15 mouse cellular contexts compared by ENCODE assay signal in the genomic region with DNA sequence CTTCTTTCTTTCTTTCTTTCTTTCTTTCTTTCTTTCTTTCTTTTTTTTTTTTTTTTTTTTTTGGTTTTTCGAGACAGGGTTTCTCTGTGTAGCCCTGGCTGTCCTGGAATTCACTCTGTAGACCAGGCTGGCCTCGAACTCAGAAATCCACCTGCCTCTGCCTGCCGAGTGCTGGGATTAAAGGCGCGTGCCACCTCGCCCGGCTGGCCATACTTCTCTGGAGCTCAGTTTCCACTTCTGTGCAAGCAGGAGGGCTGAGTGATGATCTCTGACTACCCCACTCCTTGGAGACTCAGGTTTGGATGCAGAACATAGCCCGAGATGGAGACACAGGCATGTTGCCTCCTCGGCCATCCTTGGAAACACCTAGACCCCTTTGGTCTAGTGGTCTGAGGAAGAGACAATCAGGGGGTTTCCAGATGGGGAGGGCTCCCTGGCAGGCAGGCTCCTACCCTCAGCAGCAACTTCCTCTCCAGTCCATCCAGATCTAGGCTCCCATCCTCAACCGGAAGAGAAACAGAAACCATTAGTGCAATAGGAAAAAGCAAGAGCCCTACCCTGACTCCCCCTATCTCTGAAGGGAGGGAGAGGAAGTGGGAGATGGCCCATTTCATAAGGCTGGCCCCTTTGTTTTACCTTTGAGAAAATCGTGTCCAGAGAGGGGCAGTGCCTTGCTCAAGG. TPM values are rescaled to one million over a fixed set of nuclear protein-coding genes. Genes with fewer than 3 reads are reported as not detected.
DNase-seq lines count a peak whose midpoint lies in the region; ATAC-seq and TF ChIP-seq lines count a peak whose summit lies in the region.
"Had no signal": no experiment of that assay in that cellular context is flagged by ENCODE, and none has a peak within 500 bp of the region (broad histone marks: within the 10 kb centered on the region; RNA-seq: fewer than 3 reads in every experiment).

No protein-coding gene starts in this region.

- H3K4me3 ChIP-seq in kidney, adult 2 months (ENCODE audit: insufficient read depth, low read depth, low read length) = no peak overlapping the region
- no peak overlapping the region for H3K4me3 ChIP-seq in liver, embryonic 16.5 days (ENCODE audit: low read depth, low read length)
- H3K4me3 ChIP-seq in thymus, adult 2 months (ENCODE audit: control insufficient read depth, insufficient read depth, low read length) = no peak overlapping the region
- H3K4me3 ChIP-seq: embryonic facial prominence, embryonic 13.5 days; heart, embryonic 13.5 days; layer of hippocampus, adult 2 months; limb, embryonic 12.5 days had no signal

- H3K4me2 ChIP-seq in liver, embryonic 16.5 days (ENCODE audit: low read depth, low read length) = no peak overlapping the region
- H3K4me2 ChIP-seq: embryonic facial prominence, embryonic 13.5 days; heart, embryonic 13.5 days; limb, embryonic 12.5 days; midbrain, embryonic 11.5 days had no signal

- H3K4me1 ChIP-seq in kidney, adult 2 months (ENCODE audit: control insufficient read depth, insufficient read depth, low read length) = no peaks in the 10 kb centered on the region
- H3K4me1 ChIP-seq in liver, embryonic 16.5 days (ENCODE audit: control insufficient read depth, low read depth, low read length) = peaks cover 14% of the 10 kb centered on the region
- peaks cover 37% of the 10 kb centered on the region for H3K4me1 ChIP-seq in thymus, adult 2 months (replicated peaks; ENCODE audit: control insufficient read depth, insufficient read depth, low read length)
- H3K4me1 ChIP-seq: embryonic facial prominence, embryonic 13.5 days; heart, embryonic 13.5 days; limb, embryonic 12.5 days had no signal

- TF ChIP-seq CTCF in kidney, adult 2 months (conservative IDR thresholded peaks at IDR 0.05; ENCODE audit: insufficient read depth, insufficient read length, low read depth, low read length) = no peak
- no peak for TF ChIP-seq CTCF in thymus, adult 2 months (IDR thresholded peaks at IDR 0.05; ENCODE audit: borderline replicate concordance, control insufficient read depth, extremely low read depth, insufficient read depth, low read length, poor library complexity)

- DNase-seq in kidney, adult 2 months = no peak
- no peak for DNase-seq in kidney, adult 18-20 months
- DNase-seq in T-cell, adult 2 months (ENCODE audit: low spot score) = peak; percentile 43
- peak; percentile 36 for DNase-seq in thymus, adult 2 months
- DNase-seq in left cerebral cortex, postnatal 25 days (ENCODE audit: low spot score in 2 of 2) = no peak
- no peak for DNase-seq in layer of hippocampus, adult 11-12 months (ENCODE audit: low spot score)
- no peak for DNase-seq in layer of hippocampus, postnatal 10 days (ENCODE audit: low spot score in 2 of 2)

- intact Hi-C loops in left cerebral cortex, postnatal 25 days (cut with DNase I) = no loop called here

- H3K36me3 ChIP-seq in kidney, adult 2 months (ENCODE audit: control insufficient read depth, insufficient read depth, low read length) = no peaks in the 10 kb centered on the region
- no peaks in the 10 kb centered on the region for H3K36me3 ChIP-seq in liver, embryonic 16.5 days (ENCODE audit: control insufficient read depth, insufficient read depth)
- no peaks in the 10 kb centered on the region for H3K36me3 ChIP-seq in thymus, adult 2 months (ENCODE audit: control insufficient read depth, insufficient read depth, low read length)
- H3K36me3 ChIP-seq: embryonic facial prominence, embryonic 13.5 days; heart, embryonic 13.5 days; limb, embryonic 12.5 days had no signal

- no peak for ATAC-seq in liver, embryonic 16.5 days (ENCODE audit: low read depth)
- ATAC-seq: forebrain, embryonic 16.5 days had no signal

- no peak for TF ChIP-seq POLR2A in kidney, adult 2 months (IDR thresholded peaks at IDR 0.05; ENCODE audit: low read depth, low read length)
- TF ChIP-seq POLR2A in thymus, adult 2 months (IDR thresholded peaks at IDR 0.05; ENCODE audit: control insufficient read depth, extremely low read depth, insufficient read depth, low read length, poor library complexity) = no peak

- H3K27ac ChIP-seq in kidney, adult 2 months (ENCODE audit: insufficient read depth, low read depth, low read length) = peak overlapping the region; percentile 42; the same call in 1 of the 2 replicates
- peak overlapping the region; percentile 48 for H3K27ac ChIP-seq in liver, embryonic 16.5 days (ENCODE audit: low read length)
- H3K27ac ChIP-seq in thymus, adult 2 months (ENCODE audit: control insufficient read depth, insufficient read depth, low read length) = peak overlapping the region; percentile 19
- H3K27ac ChIP-seq: embryonic facial prominence, embryonic 13.5 days; heart, embryonic 13.5 days; layer of hippocampus, adult 2 months; limb, embryonic 12.5 days had no signal

- no peak overlapping the region for H3K9ac ChIP-seq in liver, embryonic 16.5 days (ENCODE audit: low read depth, low read length)
- H3K9ac ChIP-seq: embryonic facial prominence, embryonic 13.5 days; heart, embryonic 13.5 days; limb, embryonic 12.5 days had no signal

- WGBS in kidney, adult 2 months = 79% methylated on average over 10 of the region's 11 CpGs
- WGBS in liver, embryonic 16.5 days (ENCODE audit: insufficient replicate concordance) = 53% methylated on average over 10 of the region's 11 CpGs
- 37% methylated on average over 11 of the region's 11 CpGs for WGBS in thymus, adult 2 months

- no peaks in the 10 kb centered on the region for H3K27me3 ChIP-seq in kidney, adult 2 months (replicated peaks; ENCODE audit: control insufficient read depth, insufficient read depth, low read length)
- H3K27me3 ChIP-seq in liver, embryonic 16.5 days (ENCODE audit: control insufficient read depth, insufficient read depth, low read depth, low read length) = no peaks in the 10 kb centered on the region
- no peaks in the 10 kb centered on the region for H3K27me3 ChIP-seq in thymus, adult 2 months (ENCODE audit: control insufficient read depth, insufficient read depth, low read length)
- H3K27me3 ChIP-seq: embryonic facial prominence, embryonic 13.5 days; heart, embryonic 13.5 days; limb, embryonic 12.5 days had no signal

- H3K9me3 ChIP-seq in liver, embryonic 16.5 days (replicated peaks; ENCODE audit: control insufficient read depth, low read length) = no peaks in the 10 kb centered on the region
- H3K9me3 ChIP-seq: embryonic facial prominence, embryonic 13.5 days; heart, embryonic 13.5 days had no signal

RNA-seq across cellular contexts. Expression of a gene that starts 15.9 kb away (rescaled TPM):
- 0.06 and 0.16 TPM in 2 replicates for polyA plus RNA-seq in kidney, adult 2 months (2012; rRNA removed)
- 0.06 TPM in 1 of 2 replicates, not detected in the other for polyA plus RNA-seq in liver, embryonic 16.5 days (2015; fragmentation: Nextera tagmentation; extraction: Ambion mirVana)
- polyA plus RNA-seq in thymus, adult 2 months (2012; rRNA removed) = 0.15 TPM in 1 of 2 replicates, not detected in the other
- 1 to 10 TPM; 2.8 to 3.7 TPM for total RNA-seq in left cerebral cortex, postnatal 25 days (2021)
- total RNA-seq in layer of hippocampus, postnatal 10 days (2021) = 1 to 10 TPM; 1.5 to 2.0 TPM
- polyA plus RNA-seq: embryonic facial prominence, embryonic 13.5 days; heart, embryonic 13.5 days; intestine, embryonic 16.5 days; limb, embryonic 12.5 days; midbrain, embryonic 11.5 days had no signal

RNA-seq across cellular contexts. Expression of a gene that starts 43.9 kb away (rescaled TPM):
- polyA plus RNA-seq in kidney, adult 2 months (2012; rRNA removed) = 9.8 and 10.4 TPM in 2 replicates
- polyA plus RNA-seq in liver, embryonic 16.5 days (2015; fragmentation: Nextera tagmentation; extraction: Ambion mirVana) = 23.1 and 24.5 TPM in 2 replicates
- polyA plus RNA-seq in thymus, adult 2 months (2012; rRNA removed) = 37.9 and 38.8 TPM in 2 replicates
- 10 to 100 TPM; 13.3 to 17.0 TPM for total RNA-seq in left cerebral cortex, postnatal 25 days (2021)
- total RNA-seq in layer of hippocampus, postnatal 10 days (2021) = 1 to 10 TPM; 5.6 to 8.4 TPM

RNA-seq across cellular contexts. Expression of a gene that starts 51.0 kb away (rescaled TPM):
- polyA plus RNA-seq in kidney, adult 2 months (2012; rRNA removed) = 0.08 and 0.11 TPM in 2 replicates
- polyA plus RNA-seq in liver, embryonic 16.5 days (2015; fragmentation: Nextera tagmentation; extraction: Ambion mirVana) = 9.6 and 10.9 TPM in 2 replicates
- polyA plus RNA-seq in thymus, adult 2 months (2012; rRNA removed) = 37.5 and 55.4 TPM in 2 replicates
- under 1 TPM; 0.27 to 0.46 TPM for total RNA-seq in left cerebral cortex, postnatal 25 days (2021)
- total RNA-seq in layer of hippocampus, postnatal 10 days (2021) = 1 to 10 TPM; 1.1 to 1.4 TPM

Comparison
In these comparisons a context has a peak if more than half of its experiments do, and no peak if none do; other contexts are left out.
1. DNase-seq: peak in T-cell, adult 2 months (single experiment) and thymus, adult 2 months (single experiment); none in kidney, adult 2 months (single experiment), kidney, adult 18-20 months (single experiment), left cerebral cortex, postnatal 25 days (0 of 2), layer of hippocampus, adult 11-12 months (single experiment) and layer of hippocampus, postnatal 10 days (0 of 2).
2. Peak in every context shown above with its lines, with median percentiles within 50 percentile points of each other: H3K27ac ChIP-seq.